Mouse (Mus musculus) c-Kit-positive CD71-negative TER-119-negative erythroid progenitor cells, embryonic 14.5 days (primary cell): Measurements from ENCODE around the gene Inpp5b.
A peak's percentile ranks its signal among the peaks of the same experiment; 100 is the strongest.

ENCODE experiments used
- DNase-seq: peaks from one replicate; pipeline ENCODE4 v3.0.0-alpha.2; 2013; ENCODE audit warnings: low read depth

The Inpp5b gene

DNA sequence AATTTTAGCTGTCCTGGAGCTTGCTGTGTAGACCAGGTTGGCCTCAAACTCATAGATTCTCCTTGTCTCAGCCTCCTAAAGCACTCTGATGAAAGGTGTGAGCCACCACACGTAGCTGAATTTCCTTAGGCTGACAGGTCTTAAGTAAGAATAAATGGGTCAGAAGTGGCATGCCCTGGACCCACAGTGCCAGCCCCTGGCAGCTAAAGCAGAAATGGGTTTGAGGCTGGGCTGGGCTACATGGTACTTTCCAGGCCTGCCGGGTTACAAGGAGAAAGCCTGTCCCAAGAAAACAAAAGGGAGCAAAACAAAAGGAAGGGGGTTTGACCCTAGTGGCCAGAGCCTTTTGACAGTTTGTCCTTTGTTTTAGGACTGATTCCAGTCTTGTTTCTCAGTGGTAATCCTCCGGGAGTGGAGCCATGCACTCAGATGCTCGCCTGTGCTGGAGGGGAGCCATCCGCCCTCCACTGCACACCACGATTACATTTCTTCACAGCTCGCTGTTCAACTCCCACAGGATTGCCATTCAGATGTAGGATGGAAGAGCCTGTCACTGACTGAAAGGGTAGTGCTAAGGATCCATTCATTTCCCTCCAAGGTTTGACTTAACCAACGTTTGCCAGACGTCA, 69.8 kb downstream of the Inpp5b start:
- no peak for DNase-seq

GRCm38 (mm10) chr4:124815901-124816300, 74.3 kb downstream of the Inpp5b start:
- DNase-seq: no peak

DNA sequence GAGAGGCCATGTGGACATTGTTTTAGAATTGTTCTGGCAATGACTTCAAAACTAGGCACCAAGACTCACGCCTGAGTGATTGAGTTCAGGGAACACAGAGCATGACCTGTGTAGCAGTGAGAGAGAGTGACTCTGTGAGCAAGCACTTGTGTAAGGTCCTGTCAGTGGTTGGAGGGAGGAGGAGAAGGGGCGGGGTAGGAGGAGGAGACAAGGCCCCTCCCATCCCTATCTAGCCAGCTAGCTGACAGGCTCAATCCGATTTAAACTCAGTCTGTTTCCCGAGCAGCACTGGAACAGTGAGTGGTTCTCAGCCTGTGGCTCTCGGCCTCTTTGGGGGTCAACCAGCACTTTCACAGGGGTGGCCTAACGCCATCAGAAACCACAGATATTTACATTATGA, 76.2 kb downstream of the Inpp5b start:
- DNase-seq: peak; percentile 42

DNA sequence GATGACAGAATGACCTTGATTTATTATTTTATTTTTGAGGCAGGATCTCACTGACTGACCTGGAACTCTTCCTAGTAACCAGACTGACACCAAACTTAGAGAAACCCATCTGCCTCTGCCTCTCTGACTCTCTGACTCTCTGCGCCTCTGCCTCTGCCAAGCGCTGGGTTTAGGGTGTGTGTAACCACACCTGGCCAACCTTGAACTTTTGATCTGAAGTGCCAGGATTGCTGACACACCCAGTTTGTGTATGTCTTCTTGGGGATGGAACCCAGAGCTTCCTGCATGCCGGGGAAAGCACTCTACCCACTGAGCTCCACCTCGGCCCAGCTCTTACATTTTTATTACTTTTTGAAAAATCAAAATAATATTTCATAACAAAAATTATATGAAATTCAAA, 77.2 kb downstream of the Inpp5b start:
- DNase-seq: no peak

DNA sequence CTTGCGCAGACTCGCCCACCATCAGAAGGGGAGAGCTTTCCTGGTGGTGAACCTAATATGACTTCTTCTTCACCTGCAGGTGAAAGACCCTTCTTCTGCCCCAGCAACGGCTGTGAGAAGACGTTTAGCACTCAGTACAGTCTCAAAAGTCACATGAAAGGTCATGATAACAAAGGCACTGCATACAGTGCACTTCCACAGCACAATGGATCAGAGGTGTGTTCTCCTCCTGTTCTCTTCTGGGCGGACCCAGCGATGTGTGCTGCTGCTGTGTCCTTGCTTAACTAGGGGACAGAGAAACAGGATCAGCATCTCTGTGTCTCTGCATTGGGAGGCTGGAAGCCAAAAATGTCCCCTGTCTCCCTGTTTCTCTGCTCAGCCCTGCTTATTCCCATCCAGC, 83.3 kb downstream of the Inpp5b start:
- no peak for DNase-seq

- no peak for DNase-seq
These were observed 83.8 kb downstream of the Inpp5b start for GRCm38 (mm10) chr4:124825371-124825965.

- DNase-seq: no peak
These were observed 88.0 kb downstream of the Inpp5b start for GRCm38 (mm10) chr4:124829671-124830070.

- DNase-seq: no peak
These were observed 91.1 kb downstream of the Inpp5b start for GRCm38 (mm10) chr4:124832796-124833195.

GRCm38 (mm10) chr4:124838035-124838700, 96.5 kb downstream of the Inpp5b start:
- DNase-seq: no peak

GRCm38 (mm10) chr4:124840998-124841397, 99.3 kb downstream of the Inpp5b start:
- no peak for DNase-seq

GRCm38 (mm10) chr4:124843493-124843892, 101.8 kb downstream of the Inpp5b start:
- DNase-seq: no peak

DNA sequence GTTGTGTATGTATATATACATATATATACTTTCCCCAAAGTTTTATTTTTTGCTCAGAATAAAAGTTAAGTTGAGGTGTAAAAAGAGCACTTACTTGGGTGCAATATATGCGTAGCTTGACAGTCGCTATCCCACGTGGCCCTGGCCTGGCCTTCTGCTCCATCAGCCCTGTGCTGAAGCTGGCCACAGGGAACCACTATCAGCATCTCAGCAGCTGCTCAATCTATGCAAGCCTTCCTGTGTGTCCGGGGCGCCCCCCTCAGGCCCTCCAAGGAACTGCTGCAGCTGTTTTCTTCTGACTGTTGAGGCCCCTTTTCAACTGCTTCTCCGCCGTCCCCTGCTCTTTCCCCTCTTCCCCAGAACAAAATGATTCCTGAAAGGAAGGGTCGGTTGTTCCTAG, 105.9 kb downstream of the Inpp5b start:
- peak; percentile 75 for DNase-seq

- DNase-seq: no peak
These were observed 108.1 kb downstream of the Inpp5b start for GRCm38 (mm10) chr4:124849631-124850260.

- DNase-seq: peak; percentile 84
These were observed 108.7 kb downstream of the Inpp5b start, which contains the start of gene Yrdc for GRCm38 (mm10) chr4:124850261-124850913. Gene Yrdc, plus strand, starts transcription at chr4:124850679.
